Mouse (Mus musculus) brown adipose tissue, adult 24 weeks (tissue): Measurements from ENCODE around the gene Gtse1. TPM values are rescaled to one million over a fixed set of nuclear protein-coding genes. Genes with fewer than 3 reads are reported as not detected.

Experiments used
- polyA plus RNA-seq: library from polyadenylated mRNA; stranded (reverse); fragments of >200 nt; gene quantifications from 2 replicates; pipeline ENCODE4 v1.2.4, GENCODE M21; 2012; ENCODE audit not compliant: missing spikeins, insufficient read depth, insufficient read length

The Gtse1 gene
- polyA plus RNA-seq, 1 experiment: not detected

Other genes starting within 250 kb of the Gtse1 start
- 53.5 and 108 TPM in 2 replicates for gene Ppara, start 124.8 kb upstream of the Gtse1 start, polyA plus RNA-seq
- 27.8 and 29.8 TPM in 2 replicates for gene Cdpf1, start 48.0 kb upstream of the Gtse1 start, polyA plus RNA-seq
- 0.28 TPM in 1 of 2 replicates, not detected in the other for gene Pkdrej, start 38.0 kb upstream of the Gtse1 start, polyA plus RNA-seq
- gene Ttc38, start 27.4 kb upstream of the Gtse1 start, polyA plus RNA-seq: 24.6 and 30.6 TPM in 2 replicates
- 18.3 and 32.4 TPM in 2 replicates for gene Trmu, start 19.6 kb downstream of the Gtse1 start, polyA plus RNA-seq
- 0.20 TPM in 1 of 2 replicates, not detected in the other for gene Celsr1, start 174.0 kb downstream of the Gtse1 start, polyA plus RNA-seq
- 12.1 and 13.5 TPM in 2 replicates for gene Gramd4, start 197.9 kb downstream of the Gtse1 start, polyA plus RNA-seq